Mouse (Mus musculus) granulocyte monocyte progenitor cell, adult 5-6 weeks (primary cell): ENCODE data around the gene Pdcl. TPM values are rescaled to one million over a fixed set of nuclear protein-coding genes. Genes with fewer than 3 reads are reported as not detected.

Experiments used
- ATAC-seq: replicated peaks from 2 replicates; pipeline ENCODE4 v1.8.0; 2016; ENCODE audit warnings: mild to moderate bottlenecking, moderate TSS enrichment, inconsistent platforms; ENCODE audit not compliant: poor library complexity, severe bottlenecking
- total RNA-seq, 2 experiments: library from RNA; stranded (forward) in 1 of 2; stranded (reverse) in 1 of 2; fragments of 200-712, 200-1000 nt in 1 of 2; fragments of >200 nt in 1 of 2; fragmentation: Nextera tagmentation in 1 of 2; gene quantifications; 2 replicates each; pipeline ENCODE4 v1.2.3; 2014 to 2017

Pdcl gene
- total RNA-seq (2014; fragmentation: Nextera tagmentation): 17.2 and 19.5 TPM in 2 replicates
- 66.6 and 74.6 TPM in 2 replicates for total RNA-seq (2017)

GRCm38 (mm10) chr2:37358633-37359540 lies at the start of gene Pdcl:
Gene Pdcl, minus strand, starts transcription at chr2:37359332.
- ATAC-seq: peak; percentile 94

GRCm38 (mm10) chr2:37395539-37395938 lies 36.4 kb upstream of the Pdcl start:
- no peak for ATAC-seq

DNA sequence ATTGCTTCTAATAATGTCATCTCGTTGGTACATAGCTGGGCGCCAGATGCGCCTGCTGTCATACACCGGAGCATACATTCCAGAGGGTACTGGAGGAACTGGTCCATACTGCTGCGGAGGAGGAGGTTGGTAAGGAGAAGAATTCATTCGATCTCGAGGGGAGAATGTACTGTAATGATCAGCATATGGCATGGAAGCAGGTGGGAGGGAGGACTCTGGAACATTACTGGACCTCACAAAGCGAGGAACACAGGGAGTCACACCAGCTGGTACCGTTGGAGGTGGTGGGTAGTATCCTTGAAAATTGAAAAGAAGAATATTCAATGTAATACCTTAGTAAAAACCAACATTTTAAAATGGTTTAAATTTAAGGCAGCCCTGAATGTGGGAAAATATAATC lies 23.8 kb upstream of the Pdcl start:
- ATAC-seq: no peak

- ATAC-seq: peak; percentile 94
These were observed 21.1 kb upstream of the Pdcl start for GRCm38 (mm10) chr2:37380189-37380588.

DNA sequence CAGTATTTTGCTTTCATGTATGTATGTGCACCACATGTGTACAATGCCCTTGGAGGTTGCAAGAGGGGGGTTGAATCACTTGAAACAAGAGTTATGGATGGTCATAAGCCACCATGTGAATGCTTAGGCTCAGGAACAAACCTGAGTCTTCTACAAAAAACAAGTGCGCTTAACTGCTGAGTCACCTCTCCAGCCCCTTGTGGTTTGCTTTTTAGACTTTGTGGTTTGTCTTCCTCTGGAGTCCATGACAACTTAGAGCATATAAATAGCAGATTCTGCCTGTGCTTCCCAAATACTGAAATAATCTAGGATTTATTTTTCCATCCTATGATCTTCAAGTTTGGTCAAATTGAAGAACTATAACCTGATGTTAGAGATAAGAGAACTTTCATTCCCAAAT lies 16.9 kb upstream of the Pdcl start:
- peak; percentile 86 for ATAC-seq

GRCm38 (mm10) chr2:37370651-37371050 lies 11.5 kb upstream of the Pdcl start:
- no peak for ATAC-seq

- ATAC-seq: no peak
These were observed 776 bp upstream of the Pdcl start for GRCm38 (mm10) chr2:37359908-37360307.

- no peak for ATAC-seq
These were observed 3.6 kb downstream of the Pdcl start for GRCm38 (mm10) chr2:37355571-37355970.

DNA sequence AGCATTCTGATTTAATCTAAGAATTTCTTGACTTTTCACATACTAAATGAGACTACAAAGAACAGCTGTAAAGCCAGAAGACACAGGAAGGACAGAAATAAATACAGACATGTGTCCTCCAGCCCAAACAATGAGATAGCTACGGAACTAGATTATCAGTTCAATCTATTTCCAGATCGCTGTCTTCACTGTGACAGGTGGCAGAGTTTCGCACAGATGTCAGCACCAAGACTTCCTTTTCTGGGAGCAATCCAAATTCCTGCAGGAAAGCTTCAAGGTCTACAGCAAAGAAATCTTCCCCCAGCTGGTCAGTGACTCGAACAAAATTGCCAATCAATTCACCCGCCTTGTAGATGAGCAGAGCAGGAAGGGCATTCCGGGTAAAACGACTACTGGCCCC lies 7.5 kb downstream of the Pdcl start:
- no peak for ATAC-seq

GRCm38 (mm10) chr2:37338497-37339187 lies 20.5 kb downstream of the Pdcl start:
- peak; percentile 66 for ATAC-seq

GRCm38 (mm10) chr2:37333321-37333720 lies 25.8 kb downstream of the Pdcl start:
- no peak for ATAC-seq

DNA sequence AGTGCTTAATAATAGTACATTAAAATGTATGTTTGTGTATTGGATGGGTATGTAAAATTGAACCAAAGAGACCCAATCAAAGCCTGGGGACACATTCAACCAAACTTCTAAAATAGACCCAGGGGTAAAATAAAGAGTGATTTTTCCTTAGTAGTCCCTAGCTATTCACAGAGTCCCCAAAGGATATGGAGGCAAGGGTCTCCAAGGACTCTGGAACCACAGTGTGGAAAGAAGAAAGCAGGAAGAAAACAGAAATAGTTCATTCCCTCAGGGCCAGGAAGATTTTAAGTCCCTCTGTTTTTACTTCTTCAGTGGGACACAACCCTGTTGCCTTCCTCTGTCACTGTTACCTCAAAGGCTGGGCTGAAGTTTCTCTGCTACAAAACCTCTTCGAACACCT lies 32.9 kb downstream of the Pdcl start, which contains the start of gene Olfr368:
Gene Olfr368, plus strand, starts transcription at position 301 of the 400 bp plus-strand sequence.
- ATAC-seq: no peak

Other genes starting within 250 kb of the Pdcl start
- gene Olfr362, start 241.4 kb downstream of the Pdcl start, total RNA-seq (2014; fragmentation: Nextera tagmentation): not detected in 2 replicates
- gene Olfr362, start 241.4 kb downstream of the Pdcl start, total RNA-seq (2017): not detected in 2 replicates
- gene Olfr364-ps1, start 220.0 kb downstream of the Pdcl start, total RNA-seq (2014; fragmentation: Nextera tagmentation): not detected in 2 replicates
- not detected in 2 replicates for gene Olfr364-ps1, start 220.0 kb downstream of the Pdcl start, total RNA-seq (2017)
- not detected in 2 replicates for gene Olfr365, start 171.1 kb downstream of the Pdcl start, total RNA-seq (2014; fragmentation: Nextera tagmentation)
- not detected in 2 replicates for gene Olfr365, start 171.1 kb downstream of the Pdcl start, total RNA-seq (2017)
- gene Olfr366, start 147.8 kb downstream of the Pdcl start, total RNA-seq (2014; fragmentation: Nextera tagmentation): not detected in 2 replicates
- not detected in 2 replicates for gene Olfr366, start 147.8 kb downstream of the Pdcl start, total RNA-seq (2017)
- not detected in 2 replicates for gene Olfr368, start 32.8 kb downstream of the Pdcl start, total RNA-seq (2014; fragmentation: Nextera tagmentation)
- gene Olfr368, start 32.8 kb downstream of the Pdcl start, total RNA-seq (2017): not detected in 2 replicates
- gene Rc3h2, start 63.6 kb upstream of the Pdcl start, total RNA-seq (2014; fragmentation: Nextera tagmentation): 27.2 and 33.1 TPM in 2 replicates
- gene Rc3h2, start 63.6 kb upstream of the Pdcl start, total RNA-seq (2017): 28.5 and 28.9 TPM in 2 replicates
- 5.8 and 9.4 TPM in 2 replicates for gene Zbtb26, start 83.8 kb upstream of the Pdcl start, total RNA-seq (2014; fragmentation: Nextera tagmentation)
- gene Zbtb26, start 83.8 kb upstream of the Pdcl start, total RNA-seq (2017): 7.0 and 10.9 TPM in 2 replicates
- 7.8 and 10.8 TPM in 2 replicates for gene Zbtb6, start 83.8 kb upstream of the Pdcl start, total RNA-seq (2014; fragmentation: Nextera tagmentation)
- 19.7 and 20.7 TPM in 2 replicates for gene Zbtb6, start 83.8 kb upstream of the Pdcl start, total RNA-seq (2017)
- gene Rabgap1, start 83.9 kb upstream of the Pdcl start, total RNA-seq (2014; fragmentation: Nextera tagmentation): 20.8 and 22.0 TPM in 2 replicates
- 22.7 and 24.1 TPM in 2 replicates for gene Rabgap1, start 83.9 kb upstream of the Pdcl start, total RNA-seq (2017)
- 0.84 and 2.1 TPM in 2 replicates for gene Gpr21, start 157.0 kb upstream of the Pdcl start, total RNA-seq (2014; fragmentation: Nextera tagmentation)
- 0.69 and 1.3 TPM in 2 replicates for gene Gpr21, start 157.0 kb upstream of the Pdcl start, total RNA-seq (2017)